Mouse (Mus musculus): ENCODE measurements at regions not wholly inside any gene's neighbourhood (a gene's known extent, or its start where the extent isn't known, plus 50 kb on each side); places are given as distances from the start of the nearest gene placed in this dataset.

DNA sequence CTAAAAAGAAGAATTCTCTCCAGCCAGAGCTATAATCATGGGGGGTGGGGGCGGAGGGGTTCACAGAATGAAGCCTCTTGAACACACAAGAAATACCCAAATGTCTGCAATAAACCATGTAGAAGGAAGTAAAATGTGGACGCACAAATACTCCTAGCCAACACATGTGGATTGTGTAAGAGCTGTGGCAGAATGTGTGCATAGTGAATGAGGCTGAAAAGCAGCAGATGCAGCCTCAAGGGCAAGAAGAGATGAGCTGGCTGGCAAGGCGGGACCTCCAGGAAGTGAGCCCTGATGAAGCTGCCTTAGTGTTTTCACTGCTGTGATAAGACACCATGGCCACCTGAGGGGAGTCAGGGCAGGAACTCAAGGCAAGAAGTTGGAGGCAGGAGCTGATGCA, 53.3 kb upstream of the Arhgap28 start:
- no peak for DNase-seq (ENCODE audit: low spot score)

DNA sequence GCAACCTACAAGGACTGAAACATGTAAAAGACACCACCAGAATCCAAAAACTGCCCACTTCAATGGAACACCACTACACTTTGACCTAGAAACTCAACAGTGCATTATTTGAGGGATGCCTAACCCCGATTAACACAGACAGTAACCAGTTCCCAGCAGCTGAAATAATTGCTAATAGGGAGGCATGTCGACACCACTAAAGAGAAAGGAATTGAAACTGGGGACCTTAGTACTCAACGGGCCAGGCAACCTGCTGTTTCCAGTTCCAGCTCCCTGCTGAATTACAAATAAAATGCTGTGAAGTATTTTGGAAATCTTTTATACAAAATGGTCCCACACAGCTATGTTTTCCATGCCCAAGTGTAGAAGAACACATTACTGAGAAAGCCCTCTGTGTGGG, 56.5 kb upstream of the Arhgap28 start:
- DNase-seq (ENCODE audit: low spot score): no peak

DNA sequence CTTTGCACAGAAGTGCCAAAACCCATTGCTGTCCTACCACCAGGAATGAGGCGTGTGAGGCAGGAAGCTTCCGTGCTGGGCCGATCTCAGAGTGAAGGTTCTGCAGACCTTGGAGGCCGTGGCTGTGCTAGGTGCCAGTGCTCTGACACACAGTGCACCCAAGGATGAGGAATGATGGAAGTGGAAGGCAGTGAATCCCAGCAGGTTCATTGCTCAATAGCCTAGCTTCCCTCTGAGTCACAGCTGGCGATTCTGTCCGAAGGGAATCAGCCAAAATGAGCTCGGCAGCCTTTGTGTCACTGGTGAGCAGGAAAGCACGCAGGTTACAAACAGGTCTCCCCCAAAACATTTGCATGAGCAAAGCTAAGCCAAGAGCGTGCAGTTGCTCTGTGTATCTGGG, 61.8 kb upstream of the Arhgap28 start:
- no peak for DNase-seq (ENCODE audit: low spot score)

DNA sequence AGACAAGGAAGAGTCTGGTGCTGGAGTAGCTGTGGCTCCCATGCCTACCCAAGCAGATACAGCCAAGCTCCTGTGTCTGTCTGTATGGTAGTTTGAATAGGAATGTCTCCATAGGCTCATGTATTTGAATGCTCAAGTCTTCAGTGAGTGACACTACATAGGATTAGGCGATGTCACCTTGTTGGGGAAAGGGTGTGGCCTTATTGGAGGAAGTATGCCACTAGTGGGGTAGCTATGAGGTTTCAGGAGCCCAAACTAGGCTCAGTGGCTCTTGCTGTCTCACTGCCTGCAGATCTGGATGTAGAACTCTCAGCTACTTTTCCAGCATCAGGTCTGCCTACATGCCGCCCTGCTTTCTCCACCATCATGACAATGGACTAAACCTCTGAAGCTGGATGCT, 62.3 kb upstream of the Arhgap28 start:
- DNase-seq (ENCODE audit: low spot score): no peak

DNA sequence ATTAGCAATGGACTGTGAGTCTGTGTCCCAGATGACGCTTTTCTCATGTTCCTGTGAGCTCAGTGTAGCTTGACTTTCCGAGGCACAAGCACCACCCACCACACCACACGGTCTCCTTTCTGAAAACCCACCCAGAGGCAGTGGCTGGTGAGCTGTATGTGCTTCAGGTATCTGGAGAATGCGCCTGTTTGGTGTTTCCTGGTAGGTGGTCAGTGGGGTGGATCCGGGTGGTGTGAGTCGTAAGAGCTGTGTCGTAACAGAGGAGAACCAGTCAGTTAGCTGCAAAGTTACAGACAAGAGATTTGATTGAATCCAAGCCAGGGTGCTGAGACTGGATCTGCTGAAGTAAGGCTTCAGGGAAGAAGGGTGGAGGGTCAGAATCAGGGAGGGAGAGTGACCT, 65.1 kb upstream of the Arhgap28 start:
- no peak for DNase-seq (ENCODE audit: low spot score)

DNA sequence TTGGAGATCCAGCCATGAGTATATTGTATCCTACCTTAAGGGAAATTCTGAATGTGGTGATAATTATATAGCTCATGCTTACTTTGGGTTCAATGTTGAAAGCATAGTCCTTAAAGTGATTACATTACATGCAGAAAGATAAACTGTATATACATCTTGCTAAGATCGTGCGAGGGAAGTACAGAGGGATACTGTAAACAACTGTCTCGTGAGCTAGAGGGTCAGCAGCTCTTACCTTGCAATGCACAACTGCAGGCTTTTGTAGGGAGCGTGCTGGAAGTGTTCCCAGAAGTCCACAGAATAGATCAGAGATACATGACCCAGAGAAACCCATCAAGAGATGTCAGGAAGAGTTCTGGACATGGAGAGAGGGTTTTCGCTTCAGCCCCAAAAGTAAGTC, 65.6 kb upstream of the Arhgap28 start:
- DNase-seq (ENCODE audit: low spot score): no peak

DNA sequence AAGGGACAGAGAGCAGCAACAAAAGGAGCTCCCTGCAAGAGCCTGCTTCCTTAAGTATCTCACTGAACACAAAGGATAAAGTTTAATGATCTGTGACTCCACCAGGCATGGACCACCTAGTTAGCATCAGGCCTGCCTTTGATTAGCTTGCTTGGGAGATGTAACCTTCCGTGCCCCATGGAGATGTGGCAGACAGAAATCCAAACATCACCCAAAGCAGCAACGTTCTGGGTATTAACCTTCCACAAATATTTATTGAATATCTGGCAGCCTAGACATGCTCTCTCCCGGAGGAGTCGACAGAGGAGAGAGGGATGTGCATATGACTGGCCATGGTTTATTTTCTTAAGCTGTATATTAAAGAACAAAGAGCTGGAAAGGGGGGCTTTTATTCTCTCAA, 67.6 kb upstream of the Arhgap28 start:
- no peak for DNase-seq (ENCODE audit: low spot score)

DNA sequence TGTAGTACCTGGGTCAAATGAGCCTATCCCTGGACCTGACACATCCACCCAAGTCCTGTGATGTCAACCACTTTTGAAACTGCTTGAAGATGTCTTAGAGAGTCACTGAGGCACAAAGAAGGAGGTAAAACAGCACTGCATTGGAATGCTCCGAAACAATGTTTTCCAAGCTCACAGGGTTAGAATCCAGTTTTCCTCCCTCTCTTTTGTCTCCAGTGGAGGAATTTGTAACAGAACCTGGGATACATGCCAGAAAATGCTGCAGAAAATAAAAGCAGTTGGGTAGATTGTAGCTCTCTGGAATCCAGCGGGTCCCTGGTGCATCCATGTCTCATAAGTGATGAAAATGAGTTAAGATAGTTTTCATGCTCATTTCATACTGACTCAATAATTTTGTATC, 71.8 kb upstream of the Arhgap28 start:
- DNase-seq (ENCODE audit: low spot score): no peak

DNA sequence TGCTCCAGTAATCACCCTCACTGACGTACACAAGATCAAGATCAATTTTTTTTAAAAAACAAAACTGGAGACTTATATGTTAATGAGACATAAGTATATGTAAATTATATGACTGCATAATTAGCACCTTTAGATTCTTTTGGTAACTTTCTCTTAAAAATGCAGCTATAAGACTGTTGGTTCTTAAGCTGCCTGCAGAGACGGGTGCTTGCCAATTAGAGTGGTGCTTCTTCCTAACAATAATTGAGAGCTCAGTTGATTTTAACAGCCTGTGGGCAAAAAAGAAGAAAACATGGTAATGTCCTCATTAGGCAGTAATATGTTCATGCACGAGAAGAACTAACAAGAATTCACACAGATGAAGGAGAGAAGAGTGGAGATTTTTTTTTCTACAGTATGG, 74.8 kb upstream of the Arhgap28 start:
- no peak for DNase-seq (ENCODE audit: low spot score)

DNA sequence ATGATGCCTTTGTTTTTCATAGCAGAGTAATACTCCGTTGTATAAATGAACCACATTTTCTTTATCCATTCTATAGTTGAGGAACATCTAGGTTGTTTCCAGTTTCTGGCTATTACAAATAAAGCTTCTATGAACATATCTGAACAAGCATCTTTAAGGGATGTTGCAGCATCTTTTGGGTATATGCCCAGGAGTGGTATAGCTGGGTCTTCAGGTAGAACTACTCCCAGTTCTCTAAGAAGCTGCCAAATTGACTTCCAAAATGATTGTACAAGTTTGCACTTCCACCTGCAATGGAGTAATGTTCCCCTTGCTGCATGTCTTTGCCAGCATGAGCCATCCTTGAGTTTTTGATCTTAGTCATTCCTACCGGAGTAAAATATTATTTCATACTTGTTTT, 80.5 kb upstream of the Arhgap28 start:
- no peak for DNase-seq (ENCODE audit: low spot score)

DNA sequence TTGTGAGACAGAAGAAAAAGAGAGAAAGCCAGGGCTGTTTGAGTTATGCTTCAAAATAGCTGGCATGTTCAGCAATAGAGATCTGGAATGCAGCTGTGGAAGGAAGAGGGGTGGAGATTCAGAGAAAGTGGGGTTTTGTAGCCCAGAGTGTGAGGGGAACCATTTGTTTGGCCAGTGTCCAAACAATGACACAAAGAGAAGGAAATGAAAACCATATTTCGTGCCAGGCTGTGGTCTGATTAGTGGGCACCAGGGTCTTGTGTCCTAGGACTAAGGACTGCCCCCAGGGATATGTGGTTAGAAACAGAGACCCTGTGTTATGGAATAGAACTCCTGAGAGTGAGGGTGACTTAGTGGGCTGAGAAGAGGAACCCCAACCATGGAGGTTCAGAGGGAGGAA, 83.2 kb upstream of the Arhgap28 start:
- DNase-seq (ENCODE audit: low spot score): no peak

DNA sequence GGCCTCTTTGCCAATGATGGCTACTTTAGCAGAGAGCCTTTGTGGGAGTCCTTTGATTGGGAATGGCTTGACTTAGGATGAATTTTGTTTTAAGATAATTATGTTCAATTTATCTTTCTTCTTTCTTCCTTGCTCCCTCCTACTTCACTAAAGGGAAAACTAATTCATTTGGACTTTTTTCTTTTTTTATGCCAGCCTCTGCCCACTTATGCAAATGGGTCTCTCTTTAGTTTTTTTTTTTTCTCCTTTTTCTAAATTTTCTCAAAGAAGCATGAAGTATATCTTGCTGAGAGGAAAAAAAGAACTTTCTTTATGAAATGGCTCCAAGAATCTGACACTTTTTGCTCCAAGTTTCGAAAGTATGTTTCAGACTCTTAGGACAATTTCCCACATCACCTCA, 85.3 kb upstream of the Arhgap28 start:
- DNase-seq (ENCODE audit: low spot score): no peak

DNA sequence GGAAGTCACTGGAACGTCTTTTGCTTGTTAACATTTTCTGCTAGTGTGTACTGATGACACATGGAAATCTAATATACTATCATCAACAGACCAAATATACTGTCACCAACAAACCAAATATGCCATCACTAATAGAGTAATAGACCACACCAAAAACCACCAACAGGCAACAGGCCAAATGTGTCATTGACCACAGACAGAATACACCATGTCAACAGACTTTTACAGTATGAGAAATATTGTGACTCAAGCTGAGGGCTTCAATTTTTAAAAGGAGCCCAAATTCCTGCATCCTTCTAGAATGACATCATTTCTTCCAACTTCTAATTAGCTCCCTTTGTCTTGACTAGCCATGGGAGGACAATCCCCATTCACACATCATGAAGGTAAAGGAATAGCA, 85.9 kb upstream of the Arhgap28 start:
- DNase-seq (ENCODE audit: low spot score): no peak

DNA sequence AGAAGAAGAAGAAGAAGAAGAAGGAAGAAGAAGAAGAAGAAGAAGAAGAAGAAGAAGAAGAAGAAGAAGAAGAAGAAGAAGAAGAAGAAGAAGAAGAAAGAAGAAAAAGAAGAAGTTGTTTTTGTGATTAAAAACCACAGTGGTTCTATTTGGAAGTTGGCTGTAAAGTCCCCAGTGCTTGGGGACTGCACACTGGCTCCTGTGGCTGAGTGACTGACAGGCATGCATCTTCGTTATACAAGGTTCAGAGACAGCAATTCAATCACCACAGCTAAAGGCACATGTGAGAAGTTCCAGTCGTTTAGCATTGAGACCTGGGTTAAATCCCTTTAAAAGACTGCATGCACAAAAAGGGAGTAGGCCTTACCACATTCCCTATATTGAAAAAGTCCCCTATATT, 93.1 kb upstream of the Arhgap28 start:
- no peak for DNase-seq (ENCODE audit: low spot score)

DNA sequence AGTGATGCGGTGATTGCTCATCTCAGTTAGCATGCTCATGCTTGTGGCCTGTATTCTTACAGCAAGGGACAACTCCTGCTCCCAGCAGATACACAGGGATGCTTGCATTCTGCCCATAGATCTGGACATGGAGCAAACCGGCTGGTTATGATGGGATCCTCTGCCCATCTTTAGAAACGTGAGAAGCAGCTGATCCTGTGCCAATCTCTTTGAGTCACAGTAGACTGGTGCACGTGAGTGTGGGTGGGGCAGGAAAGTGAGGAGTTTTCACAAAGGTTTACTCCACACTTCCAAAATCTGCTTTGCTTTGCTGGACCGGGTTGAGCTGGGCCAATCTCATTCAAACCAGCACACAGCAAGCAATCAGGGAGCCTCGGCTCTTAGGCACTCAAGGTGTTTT, 93.5 kb upstream of the Arhgap28 start:
- no peak for DNase-seq (ENCODE audit: low spot score)

DNA sequence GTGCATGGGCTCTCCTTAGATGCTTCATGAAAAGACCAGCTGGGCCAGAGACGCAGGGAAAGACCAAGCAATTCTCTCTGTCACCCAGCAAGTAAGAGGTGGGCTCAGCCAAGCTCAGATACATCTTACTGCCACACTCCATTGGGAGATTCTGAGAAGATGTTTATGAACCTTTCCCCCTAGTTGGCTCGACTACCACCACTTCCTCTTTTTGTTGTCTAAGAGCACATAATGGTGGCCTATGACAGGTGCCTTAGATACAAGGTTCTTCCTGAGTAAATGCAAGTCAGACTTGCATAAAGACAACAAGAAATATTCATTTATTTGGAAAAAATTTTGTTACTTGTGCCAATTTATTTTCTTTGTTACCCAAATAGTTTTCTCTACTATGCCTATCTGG, 96.2 kb upstream of the Arhgap28 start:
- no peak for DNase-seq (ENCODE audit: low spot score)

DNA sequence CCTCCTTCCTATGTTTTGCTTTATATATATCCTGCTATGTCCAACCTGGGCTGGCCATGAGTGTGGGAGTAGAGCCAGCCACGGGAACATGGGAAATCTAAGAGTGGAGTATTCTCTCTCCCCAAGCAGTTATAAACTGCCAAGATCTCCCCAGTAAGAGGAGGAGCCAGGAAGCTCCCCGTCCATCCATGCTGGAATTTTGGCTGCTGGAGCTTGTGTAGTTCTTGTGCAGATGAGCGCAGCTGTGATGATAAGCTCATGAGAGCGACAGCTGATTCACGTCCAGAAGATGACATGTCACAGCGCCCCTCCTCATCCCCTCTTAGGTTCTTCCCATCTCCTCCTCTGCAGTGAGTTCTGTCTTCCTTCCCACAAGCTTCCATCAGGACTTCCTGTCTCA, 99.4 kb upstream of the Arhgap28 start:
- DNase-seq (ENCODE audit: low spot score): peak; percentile 8

DNA sequence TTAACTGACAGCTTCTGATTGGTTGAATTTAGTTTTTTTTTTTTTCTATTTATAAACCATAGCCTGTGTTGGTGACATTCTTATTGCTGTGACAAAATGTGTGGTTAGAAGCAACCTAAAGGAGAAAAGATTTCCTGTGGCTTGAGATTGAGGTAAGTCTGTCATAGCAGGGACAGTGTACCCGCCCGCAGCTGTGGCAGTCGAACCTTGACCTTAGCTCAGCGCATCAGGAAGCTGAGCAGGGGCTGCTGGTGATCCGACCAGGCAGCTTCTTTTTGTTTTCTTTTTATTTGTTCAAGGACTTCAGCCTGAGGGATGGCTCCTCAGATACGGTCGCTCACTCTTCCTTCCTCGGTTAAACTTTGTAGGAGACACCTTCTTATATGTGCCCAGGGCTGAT, 102.4 kb upstream of the Arhgap28 start:
- no peak for DNase-seq (ENCODE audit: low spot score)

DNA sequence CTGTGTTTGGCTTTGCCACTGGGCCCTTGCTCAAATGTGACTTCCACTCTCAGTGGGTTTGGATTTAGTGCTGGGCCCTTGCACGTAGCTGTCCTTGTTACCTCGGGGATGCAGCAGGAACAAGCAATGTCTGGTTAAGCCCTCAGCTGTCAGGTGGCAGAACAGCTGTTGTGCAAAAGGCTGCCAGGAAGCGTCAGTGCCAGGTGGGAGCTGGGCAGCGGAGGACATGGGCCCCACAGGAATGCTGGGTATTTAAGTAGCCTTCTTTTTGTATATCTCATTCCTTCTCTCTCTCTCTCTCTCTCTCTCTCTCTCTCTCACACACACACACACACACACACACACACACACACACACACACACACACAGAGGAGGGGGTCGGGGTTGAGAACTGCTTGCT, 104.0 kb upstream of the Arhgap28 start:
- no peak for DNase-seq (ENCODE audit: low spot score)

DNA sequence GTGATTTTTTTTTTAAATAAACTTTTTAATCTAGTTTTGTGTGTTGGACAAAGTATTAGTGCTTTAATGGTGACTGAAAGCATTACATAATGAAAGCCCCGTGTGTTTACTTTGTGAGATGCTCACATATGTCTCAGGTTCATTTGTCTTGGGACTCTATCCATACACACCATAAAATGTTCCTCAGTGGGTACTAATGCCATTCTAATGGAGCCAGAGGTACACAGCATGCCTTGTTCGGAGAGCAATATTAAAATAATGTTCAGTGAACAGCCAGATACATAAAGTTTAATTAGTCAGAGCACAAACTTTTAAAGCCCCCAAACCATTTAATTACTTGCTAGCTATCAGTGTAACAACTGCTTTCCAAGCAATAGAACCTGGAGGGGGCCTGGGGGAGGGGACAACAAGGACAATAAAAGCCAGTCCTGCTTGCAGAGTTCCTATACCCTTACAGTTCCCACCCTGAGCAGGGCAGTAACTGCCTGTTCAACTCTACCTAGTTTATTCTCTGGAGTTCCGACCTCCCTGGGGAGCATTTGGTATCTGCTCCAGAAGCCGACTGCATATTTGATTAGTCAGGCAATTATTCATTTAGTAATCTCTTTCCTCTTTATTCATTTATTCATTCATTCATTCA, 108.0 kb upstream of the Arhgap28 start:
- DNase-seq (ENCODE audit: low spot score): no peak

DNA sequence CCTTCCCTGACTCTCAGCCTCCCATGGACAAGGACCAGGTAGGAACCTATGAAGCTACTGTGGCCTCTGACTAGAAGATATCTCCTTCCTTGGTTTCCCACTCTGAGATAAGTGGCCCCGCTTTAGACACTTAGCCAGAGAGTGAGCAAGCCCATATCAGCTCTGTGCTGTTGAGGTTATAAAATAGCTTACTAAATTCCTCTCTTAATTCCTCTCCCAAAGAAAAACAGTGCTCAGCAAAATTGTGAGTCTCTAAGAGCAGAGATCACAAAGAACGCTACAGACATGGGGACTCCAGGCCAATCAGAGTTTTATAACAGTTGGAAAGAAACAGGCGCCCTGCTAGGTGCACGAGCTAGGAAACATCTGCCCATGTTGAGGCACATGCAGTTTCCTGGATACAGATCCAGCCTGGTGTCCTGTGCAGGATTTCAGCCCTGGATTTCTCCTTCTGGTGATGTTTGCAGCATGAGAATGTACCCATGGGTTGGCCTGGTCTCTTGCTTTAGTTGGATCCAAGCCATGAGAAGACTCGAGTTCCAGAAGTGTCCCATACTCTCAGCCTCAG, 108.9 kb upstream of the Arhgap28 start:
- DNase-seq (ENCODE audit: low spot score): no peak

DNA sequence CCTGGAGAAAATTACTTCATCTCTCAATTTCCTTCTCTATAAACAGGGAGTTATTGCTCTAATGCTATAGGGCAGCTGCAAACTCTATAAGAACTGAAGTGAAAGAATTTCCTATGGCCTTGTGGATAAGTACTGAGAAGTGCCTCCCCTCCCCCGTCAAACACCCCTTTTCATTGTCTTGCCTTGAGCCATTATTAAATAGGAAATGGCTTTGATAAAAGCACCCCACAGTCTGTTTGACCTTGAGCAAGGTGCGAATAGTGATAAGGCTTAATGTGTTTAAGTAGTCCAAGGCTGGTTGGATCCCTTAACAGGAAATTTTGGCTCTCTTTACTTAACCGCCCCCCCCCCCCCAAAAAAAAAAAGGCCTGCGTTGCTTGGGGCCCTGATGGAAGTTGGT, 111.7 kb upstream of the Arhgap28 start:
- DNase-seq (ENCODE audit: low spot score): no peak

DNA sequence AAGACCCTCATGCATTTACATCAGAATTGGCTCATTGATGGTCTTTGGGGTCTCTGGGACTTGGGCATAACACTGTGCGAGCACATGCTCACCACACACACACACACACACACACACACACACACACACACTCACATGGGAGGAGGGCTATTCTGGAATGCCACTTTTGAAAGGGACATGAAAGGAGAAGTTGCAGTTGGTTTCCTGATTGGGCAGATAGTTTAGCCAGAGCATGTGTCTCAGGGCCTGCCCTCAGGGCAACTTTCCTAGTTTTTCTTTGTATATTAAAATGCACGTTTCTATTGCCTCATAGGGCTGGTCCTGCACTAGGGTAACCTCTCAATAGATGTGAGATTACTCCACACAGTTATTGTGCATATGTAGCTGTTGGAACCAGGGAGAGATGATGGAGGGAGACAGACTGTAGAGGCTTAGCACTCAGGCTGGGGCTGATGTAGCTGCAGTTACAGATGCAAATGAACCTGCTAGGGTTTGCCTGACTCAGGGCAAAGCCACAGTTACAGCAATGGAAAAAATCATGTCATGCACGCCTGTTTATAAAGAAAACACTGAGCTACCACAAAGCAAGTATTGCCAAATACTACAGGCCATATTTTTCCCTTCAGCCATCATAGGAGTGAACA, 115.3 kb upstream of the Arhgap28 start:
- DNase-seq (ENCODE audit: low spot score): no peak

DNA sequence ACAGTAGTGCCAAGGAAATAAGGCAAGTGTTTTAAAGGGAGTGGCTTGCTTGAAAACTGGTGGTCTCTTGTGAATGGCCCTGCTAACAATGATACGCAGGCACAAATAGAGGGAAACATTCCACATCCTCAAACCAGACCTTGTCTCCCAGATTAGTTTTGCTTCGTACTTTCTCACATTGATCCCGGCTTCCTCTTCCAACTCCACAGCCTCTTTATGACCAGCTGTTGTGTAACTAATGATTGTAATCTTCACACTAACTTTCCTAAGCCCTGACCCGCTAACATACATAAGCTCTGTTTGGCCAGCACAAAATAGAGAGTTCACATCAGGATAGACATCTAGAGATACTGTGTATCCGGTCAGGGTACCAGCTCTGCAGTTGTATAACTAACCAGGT, 116.3 kb upstream of the Arhgap28 start:
- DNase-seq (ENCODE audit: low spot score): no peak

All from ovary, postnatal 36 days (tissue).